Mouse (Mus musculus): Measurements from ENCODE around the gene Tctex1d4. TPM values are rescaled to one million over a fixed set of nuclear protein-coding genes. Genes with fewer than 3 reads are reported as not detected.

The Tctex1d4 gene
- polyA plus RNA-seq, 1 experiment: 1.6 TPM

DNA sequence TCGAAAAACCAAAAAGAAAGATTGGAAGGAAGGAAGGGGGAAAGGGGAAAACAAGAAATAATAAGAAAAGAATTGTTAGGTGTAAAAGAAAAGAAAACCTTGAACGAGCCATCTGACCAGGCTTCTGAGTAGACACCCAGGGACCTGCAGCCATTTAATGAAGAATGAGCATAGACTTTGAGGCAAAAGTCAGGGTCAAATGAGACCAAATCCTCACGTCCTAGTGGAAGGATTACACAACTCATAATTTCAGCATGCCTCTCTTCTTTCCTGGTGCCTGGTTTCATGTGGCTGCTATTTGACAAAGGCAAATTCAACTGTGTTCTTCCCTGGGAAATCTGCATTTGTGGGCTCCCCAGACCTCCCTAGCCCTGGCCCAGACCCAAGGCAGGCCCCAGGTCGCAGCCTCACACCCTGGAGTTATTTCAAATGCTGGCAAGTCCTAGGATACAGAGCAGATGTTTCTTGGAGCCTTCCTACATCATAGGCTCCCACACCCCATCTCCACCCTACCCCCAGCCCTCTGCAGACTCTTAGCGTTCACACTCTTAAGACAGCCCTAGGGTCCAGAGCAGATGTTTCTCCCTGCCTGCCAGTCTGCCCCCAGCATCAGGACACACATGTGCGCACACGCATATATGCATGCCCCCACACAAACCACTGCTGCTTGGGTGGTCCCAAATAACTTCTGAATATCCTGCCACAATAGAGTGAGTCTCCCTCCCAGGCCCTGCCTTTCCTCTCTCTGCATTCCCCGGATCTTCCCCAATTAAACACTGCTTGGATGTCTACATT, 28.4 kb upstream of the Tctex1d4 start:
- 78% methylated on average over 8 of the region's 8 CpGs for WGBS
- Histone ChIP-seq H3K27me3 (ENCODE audit: control insufficient read depth, insufficient read depth, low read length) (peaks cover 6% of the 10 kb centered on the region), H3K4me1 (ENCODE audit: control insufficient read depth, insufficient read depth, insufficient read length) (peaks cover 2% of the 10 kb centered on the region; the same call in 1 of the 2 replicates), H3K27ac (ENCODE audit: insufficient read depth, low read length) (no peak overlapping the region), H3K4me3 (ENCODE audit: extremely low read depth, insufficient read depth, insufficient read length) (no peak overlapping the region), H3K36me3 (ENCODE audit: control insufficient read depth, insufficient read depth, low read length) (no peaks in the 10 kb centered on the region)
- no peak for TF ChIP-seq CTCF (IDR thresholded peaks at IDR 0.05; ENCODE audit: extremely low read depth, insufficient read depth, insufficient read length, insufficient replicate concordance)
- no peak for TF ChIP-seq POLR2A (IDR thresholded peaks at IDR 0.05; ENCODE audit: low read depth, low read length)
- no peak for DNase-seq (ENCODE audit: low read depth in 1 of 2, low spot score in 2 of 2)

DNA sequence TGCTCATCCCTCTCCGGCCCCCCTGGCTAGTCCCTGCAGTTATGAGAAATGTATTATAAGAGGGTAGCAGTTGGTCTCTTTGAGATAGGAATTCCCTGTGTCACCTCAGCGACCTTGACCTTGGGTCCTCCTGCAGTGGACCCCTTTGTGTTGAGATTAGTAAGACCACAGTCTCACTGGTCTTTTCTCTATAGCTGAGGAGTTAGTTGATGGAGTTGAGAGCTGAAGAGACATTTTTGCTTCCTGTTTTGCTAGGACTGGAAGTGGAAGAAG, 27.9 kb upstream of the Tctex1d4 start:
- TF ChIP-seq CTCF (IDR thresholded peaks at IDR 0.05; ENCODE audit: extremely low read depth, insufficient read depth, insufficient read length, insufficient replicate concordance) (no peak), POLR2A (IDR thresholded peaks at IDR 0.05; ENCODE audit: low read depth, low read length) (no peak)
- 79% methylated on average over 2 of the region's 2 CpGs for WGBS
- peaks cover 6% of the 10 kb centered on the region for H3K27me3 ChIP-seq (ENCODE audit: control insufficient read depth, insufficient read depth, low read length)
- H3K36me3 ChIP-seq (ENCODE audit: control insufficient read depth, insufficient read depth, low read length): no peaks in the 10 kb centered on the region
- no peak overlapping the region for H3K4me3 ChIP-seq (ENCODE audit: extremely low read depth, insufficient read depth, insufficient read length)
- H3K27ac ChIP-seq (ENCODE audit: insufficient read depth, low read length): no peak overlapping the region
- DNase-seq (ENCODE audit: low read depth in 1 of 2, low spot score in 2 of 2): no peak
- H3K4me1 ChIP-seq (ENCODE audit: control insufficient read depth, insufficient read depth, insufficient read length): peaks cover 2% of the 10 kb centered on the region; the same call in 1 of the 2 replicates

DNA sequence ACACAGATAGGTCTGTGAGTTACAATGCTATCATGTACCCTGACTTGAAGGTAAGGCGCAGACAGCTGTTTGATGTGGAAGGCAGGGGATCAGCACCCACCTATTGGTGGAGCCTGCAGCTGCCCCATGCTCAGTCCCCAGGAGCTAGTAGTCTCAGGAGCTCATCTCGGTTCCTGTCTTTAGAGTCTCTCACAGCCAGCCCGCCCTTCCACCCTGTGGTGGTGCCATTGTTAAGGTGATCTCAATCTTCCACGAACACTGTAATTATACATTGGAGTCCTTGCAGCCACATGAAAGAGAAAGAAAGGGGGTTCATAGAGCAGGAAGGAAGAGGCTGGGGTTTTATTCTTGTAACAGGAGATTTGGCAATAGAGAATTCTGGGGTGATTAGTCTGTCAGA, 26.6 kb upstream of the Tctex1d4 start:
- H3K36me3 ChIP-seq (ENCODE audit: control insufficient read depth, insufficient read depth, low read length): no peaks in the 10 kb centered on the region
- DNase-seq (ENCODE audit: low read depth in 1 of 2, low spot score in 2 of 2): no peak
- peaks cover 6% of the 10 kb centered on the region for H3K27me3 ChIP-seq (ENCODE audit: control insufficient read depth, insufficient read depth, low read length)
- no peak overlapping the region for H3K4me3 ChIP-seq (ENCODE audit: extremely low read depth, insufficient read depth, insufficient read length)
- H3K4me1 ChIP-seq (ENCODE audit: control insufficient read depth, insufficient read depth, insufficient read length): peaks cover 2% of the 10 kb centered on the region; the same call in 1 of the 2 replicates
- no peak overlapping the region for H3K27ac ChIP-seq (ENCODE audit: insufficient read depth, low read length)
- no peak for TF ChIP-seq POLR2A (IDR thresholded peaks at IDR 0.05; ENCODE audit: low read depth, low read length)
- no peak for TF ChIP-seq CTCF (IDR thresholded peaks at IDR 0.05; ENCODE audit: extremely low read depth, insufficient read depth, insufficient read length, insufficient replicate concordance)
- 50% methylated on average over 4 of the region's 4 CpGs for WGBS

DNA sequence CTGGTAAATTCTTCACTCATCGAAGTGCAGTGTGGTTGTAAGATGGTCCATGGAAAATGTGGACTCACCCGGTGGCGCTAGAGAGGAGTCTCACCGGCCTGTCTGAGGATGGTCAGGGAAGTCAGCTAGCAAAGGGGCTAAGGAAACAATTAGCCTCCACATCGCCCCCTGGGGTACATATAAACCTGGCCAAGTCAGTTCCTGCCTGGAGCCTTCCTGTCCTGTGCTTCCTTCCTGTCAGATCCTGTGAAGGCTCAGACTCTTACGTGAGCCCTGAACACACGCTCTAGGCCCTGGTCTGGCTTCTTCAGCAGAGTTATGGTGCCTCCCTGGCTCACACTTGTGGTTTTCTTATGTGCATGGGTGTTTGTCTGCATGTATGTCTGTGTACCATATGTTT, 25.4 kb upstream of the Tctex1d4 start:
- TF ChIP-seq CTCF (IDR thresholded peaks at IDR 0.05; ENCODE audit: extremely low read depth, insufficient read depth, insufficient read length, insufficient replicate concordance): no peak
- TF ChIP-seq POLR2A (IDR thresholded peaks at IDR 0.05; ENCODE audit: low read depth, low read length): no peak
- H3K4me1 ChIP-seq (ENCODE audit: control insufficient read depth, insufficient read depth, insufficient read length): no peaks in the 10 kb centered on the region
- DNase-seq (ENCODE audit: low read depth in 1 of 2, low spot score in 2 of 2): no peak
- H3K27me3 ChIP-seq (ENCODE audit: control insufficient read depth, insufficient read depth, low read length): no peaks in the 10 kb centered on the region
- no peaks in the 10 kb centered on the region for H3K36me3 ChIP-seq (ENCODE audit: control insufficient read depth, insufficient read depth, low read length)
- no peak overlapping the region for H3K4me3 ChIP-seq (ENCODE audit: extremely low read depth, insufficient read depth, insufficient read length)
- H3K27ac ChIP-seq (ENCODE audit: insufficient read depth, low read length): no peak overlapping the region
- 61% methylated on average over 7 of the region's 7 CpGs for WGBS

DNA sequence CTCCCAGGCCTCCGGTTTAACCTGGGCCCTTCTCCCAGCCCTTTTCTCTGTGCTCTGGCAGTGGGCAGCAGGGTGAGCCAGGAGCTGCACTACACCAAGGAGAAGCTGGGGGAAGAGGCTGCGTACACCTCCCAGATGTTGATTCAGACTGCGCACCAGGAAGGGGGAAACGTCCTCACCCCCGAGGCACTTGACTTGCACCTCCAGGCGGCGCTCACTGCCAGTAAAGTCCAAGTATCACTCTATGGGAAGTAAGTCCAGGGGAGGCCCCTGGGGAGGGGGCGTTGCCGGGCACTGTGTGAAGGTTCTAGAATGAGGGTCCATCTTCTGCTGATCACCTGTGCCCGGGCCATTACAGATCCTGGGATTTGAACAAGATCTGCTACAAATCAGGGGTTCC, 21.9 kb upstream of the Tctex1d4 start:
- H3K4me3 ChIP-seq (ENCODE audit: extremely low read depth, insufficient read depth, insufficient read length): no peak overlapping the region
- no peaks in the 10 kb centered on the region for H3K36me3 ChIP-seq (ENCODE audit: control insufficient read depth, insufficient read depth, low read length)
- TF ChIP-seq CTCF (IDR thresholded peaks at IDR 0.05; ENCODE audit: extremely low read depth, insufficient read depth, insufficient read length, insufficient replicate concordance) (no peak), POLR2A (IDR thresholded peaks at IDR 0.05; ENCODE audit: low read depth, low read length) (no peak)
- H3K27ac ChIP-seq (ENCODE audit: insufficient read depth, low read length): no peak overlapping the region
- no peaks in the 10 kb centered on the region for H3K4me1 ChIP-seq (ENCODE audit: control insufficient read depth, insufficient read depth, insufficient read length)
- H3K27me3 ChIP-seq (ENCODE audit: control insufficient read depth, insufficient read depth, low read length): no peaks in the 10 kb centered on the region
- no peak for DNase-seq (ENCODE audit: low read depth in 1 of 2, low spot score in 2 of 2)
- 65% methylated on average over 10 of the region's 10 CpGs for WGBS

DNA sequence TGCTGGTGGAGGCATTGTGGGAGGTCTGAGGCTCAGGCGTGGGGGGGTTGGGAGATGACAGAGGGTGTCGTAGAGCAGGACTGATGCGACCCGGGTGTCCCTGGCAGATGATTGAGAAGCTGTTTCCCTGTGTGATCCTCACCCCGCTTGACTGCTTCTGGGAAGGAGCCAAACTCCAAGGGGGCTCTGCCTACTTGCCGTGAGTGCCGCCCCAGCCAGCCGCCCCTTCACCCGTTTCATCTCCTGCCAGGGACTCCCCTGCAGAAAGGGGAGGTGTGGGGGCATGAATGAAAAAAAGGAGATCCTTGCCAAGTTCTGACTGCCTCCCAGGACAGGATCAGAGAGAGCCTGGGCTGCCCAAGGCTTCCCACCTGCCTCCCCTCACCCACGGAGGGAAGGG, 21.5 kb upstream of the Tctex1d4 start:
- Histone ChIP-seq H3K4me1 (ENCODE audit: control insufficient read depth, insufficient read depth, insufficient read length) (no peaks in the 10 kb centered on the region), H3K36me3 (ENCODE audit: control insufficient read depth, insufficient read depth, low read length) (no peaks in the 10 kb centered on the region), H3K27ac (ENCODE audit: insufficient read depth, low read length) (no peak overlapping the region), H3K4me3 (ENCODE audit: extremely low read depth, insufficient read depth, insufficient read length) (no peak overlapping the region), H3K27me3 (ENCODE audit: control insufficient read depth, insufficient read depth, low read length) (no peaks in the 10 kb centered on the region)
- DNase-seq (ENCODE audit: low read depth in 1 of 2, low spot score in 2 of 2): no peak
- TF ChIP-seq CTCF (IDR thresholded peaks at IDR 0.05; ENCODE audit: extremely low read depth, insufficient read depth, insufficient read length, insufficient replicate concordance) (no peak), POLR2A (IDR thresholded peaks at IDR 0.05; ENCODE audit: low read depth, low read length) (no peak)
- WGBS: 82% methylated on average over 10 of the region's 10 CpGs

DNA sequence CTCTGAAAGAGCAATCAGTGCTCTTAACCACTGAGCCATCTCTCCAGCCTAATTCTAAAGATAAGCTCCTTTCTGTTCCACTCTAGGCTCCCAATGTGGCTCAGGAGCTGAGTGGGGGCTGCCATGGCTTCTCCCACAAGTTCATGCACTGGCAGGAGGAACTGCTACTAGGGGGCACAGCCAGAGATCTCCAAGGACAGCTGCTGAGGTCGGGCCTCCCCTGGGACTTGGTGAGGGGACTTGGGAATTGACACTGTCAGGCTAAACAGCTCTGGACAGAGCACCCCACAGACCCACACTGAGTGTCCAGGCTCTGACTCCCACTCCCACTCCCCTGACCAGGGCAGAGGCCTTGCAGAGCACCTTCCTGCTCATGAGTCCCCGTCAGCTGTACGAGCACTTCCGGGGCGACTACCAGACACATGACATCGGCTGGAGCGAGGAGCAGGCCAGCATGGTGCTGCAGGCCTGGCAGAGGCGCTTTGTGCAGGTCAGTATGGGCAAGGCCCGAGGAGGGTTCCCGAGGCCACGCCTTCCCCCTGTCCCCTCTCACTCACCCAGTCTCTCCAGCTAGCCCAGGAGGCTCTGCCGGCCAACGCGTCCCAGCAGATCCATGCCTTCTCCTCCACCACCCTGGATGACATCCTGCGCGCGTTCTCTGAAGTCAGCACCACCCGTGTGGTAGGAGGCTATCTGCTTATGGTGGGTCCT, 18.6 kb upstream of the Tctex1d4 start:
- no peak overlapping the region for H3K4me3 ChIP-seq (ENCODE audit: extremely low read depth, insufficient read depth, insufficient read length)
- H3K27me3 ChIP-seq (ENCODE audit: control insufficient read depth, insufficient read depth, low read length): no peaks in the 10 kb centered on the region
- no peaks in the 10 kb centered on the region for H3K4me1 ChIP-seq (ENCODE audit: control insufficient read depth, insufficient read depth, insufficient read length)
- DNase-seq (ENCODE audit: low read depth in 1 of 2, low spot score in 2 of 2): no peak
- TF ChIP-seq POLR2A (IDR thresholded peaks at IDR 0.05; ENCODE audit: low read depth, low read length) (no peak), CTCF (IDR thresholded peaks at IDR 0.05; ENCODE audit: extremely low read depth, insufficient read depth, insufficient read length, insufficient replicate concordance) (no peak)
- 90% methylated on average over 18 of the region's 18 CpGs for WGBS
- H3K27ac ChIP-seq (ENCODE audit: insufficient read depth, low read length): no peak overlapping the region
- H3K36me3 ChIP-seq (ENCODE audit: control insufficient read depth, insufficient read depth, low read length): no peaks in the 10 kb centered on the region

All from spleen, adult 2 months (tissue).